In genomic region chr7:126429503-126429898, GRCm38 (mm10) we compare ENCODE assay signal across 8 mouse cellular contexts. TPM values are rescaled to one million over a fixed set of nuclear protein-coding genes. Genes with fewer than 3 reads are reported as not detected.
DNase-seq lines count a peak whose midpoint lies in the region; ATAC-seq and TF ChIP-seq lines count a peak whose summit lies in the region.

No protein-coding gene starts in this region.

- H3K9ac ChIP-seq in ES-Bruce4 (ENCODE audit: low read depth, poor library complexity, severe bottlenecking), result no peak overlapping the region
- H3K9ac ChIP-seq in forebrain, postnatal 0 days, result peak overlapping the region; percentile 88

- no peak for TF ChIP-seq POLR2A in ES-Bruce4 (IDR thresholded peaks at IDR 0.05; ENCODE audit: insufficient read depth, low read length)

- H3K4me3 ChIP-seq in heart, embryonic 10.5 days, result peak overlapping the region; percentile 81
- peak overlapping the region; percentile 30 for H3K4me3 ChIP-seq in ES-Bruce4 (ENCODE audit: low read depth, low read length)
- peak overlapping the region; percentile 66 for H3K4me3 ChIP-seq in forebrain, postnatal 0 days (ENCODE audit: low read depth, low read length)

- H3K27me3 ChIP-seq in heart, embryonic 10.5 days (ENCODE audit: insufficient read depth, poor library complexity, severe bottlenecking), result peaks cover 3% of the 10 kb centered on the region; the same call in 1 of the 2 replicates
- H3K27me3 ChIP-seq in ES-Bruce4 (ENCODE audit: control insufficient read depth, insufficient read depth, low read length, poor library complexity, severe bottlenecking), result no peaks in the 10 kb centered on the region
- H3K27me3 ChIP-seq in forebrain, postnatal 0 days (ENCODE audit: insufficient read depth, low read length), result no peaks in the 10 kb centered on the region

- no peaks in the 10 kb centered on the region for H3K9me3 ChIP-seq in heart, embryonic 10.5 days
- no peaks in the 10 kb centered on the region for H3K9me3 ChIP-seq in ES-Bruce4 (replicated peaks; ENCODE audit: control insufficient read depth, insufficient read depth, low read length, poor library complexity, severe bottlenecking)
- H3K9me3 ChIP-seq in forebrain, postnatal 0 days (ENCODE audit: low read length), result no peaks in the 10 kb centered on the region

- no peak for TF ChIP-seq EP300 in ES-Bruce4 (IDR thresholded peaks at IDR 0.05; ENCODE audit: insufficient read depth, low read depth, low read length)

- peaks cover 28% of the 10 kb centered on the region for H3K4me1 ChIP-seq in heart, embryonic 10.5 days
- H3K4me1 ChIP-seq in ES-Bruce4 (ENCODE audit: control insufficient read depth, insufficient read depth, low read length), result no peaks in the 10 kb centered on the region
- H3K4me1 ChIP-seq in forebrain, postnatal 0 days (ENCODE audit: insufficient read depth), result peaks cover 12% of the 10 kb centered on the region

- no peak for TF ChIP-seq CTCF in ES-Bruce4 (IDR thresholded peaks at IDR 0.05; ENCODE audit: low read depth, low read length)
- no peak for TF ChIP-seq CTCF in forebrain, postnatal 0 days (IDR thresholded peaks at IDR 0.05; ENCODE audit: low read depth)

- H3K27ac ChIP-seq in heart, embryonic 10.5 days, result peak overlapping the region; percentile 95
- H3K27ac ChIP-seq in ES-Bruce4 (ENCODE audit: insufficient read depth, low read length), result no peak overlapping the region
- H3K27ac ChIP-seq in forebrain, postnatal 0 days (ENCODE audit: low read depth, low read length), result no peak overlapping the region

- no peak for ATAC-seq in forebrain, postnatal 0 days
- ATAC-seq in megakaryocyte-erythroid progenitor cell, adult 5-6 weeks (replicated peaks; ENCODE audit: low FRiP score, low TSS enrichment, poor library complexity, severe bottlenecking), result peak; percentile 5; the same call in 1 of the 2 replicates

- WGBS in heart, embryonic 10.5 days, result 26% methylated on average over 15 of the region's 15 CpGs
- 29% methylated on average over 15 of the region's 15 CpGs for WGBS in forebrain, postnatal 0 days

- peak overlapping the region; percentile 90 for H3K4me2 ChIP-seq in forebrain, postnatal 0 days (ENCODE audit: low read depth)

- peaks cover 20% of the 10 kb centered on the region; the same call in 1 of the 2 replicates for H3K36me3 ChIP-seq in heart, embryonic 10.5 days
- H3K36me3 ChIP-seq in ES-Bruce4 (ENCODE audit: control insufficient read depth, insufficient read depth, low read length, poor library complexity, severe bottlenecking), result peaks cover 5% of the 10 kb centered on the region; the same call in 1 of the 2 replicates
- H3K36me3 ChIP-seq in forebrain, postnatal 0 days (ENCODE audit: insufficient read depth), result peaks cover 3% of the 10 kb centered on the region; the same call in 1 of the 2 replicates

- no peak for DNase-seq in heart, embryonic 10.5 days (ENCODE audit: low spot score)
- DNase-seq in heart, adult 11 months, result no peak
- no peak for DNase-seq in forebrain, postnatal 0 days
- no peak for DNase-seq in retina, postnatal 1 day
- DNase-seq in frontal cortex, postnatal 14 days (ENCODE audit: low spot score in 2 of 2), result no peak
- no peak for DNase-seq in embryo, embryonic 10.5 days (ENCODE audit: low spot score)

RNA-seq across cellular contexts. Expression of gene Rabep2, which starts 0.9 kb away (rescaled TPM):
- polyA plus RNA-seq in heart, embryonic 10.5 days (2016; fragmentation: Nextera tagmentation; extraction: Ambion mirVana), result 25.5 and 25.8 TPM in 2 replicates
- polyA plus RNA-seq in ES-Bruce4 (2011; ENCODE audit: insufficient read depth, insufficient read length, low read depth, missing spikeins), result 18.5 and 19.7 TPM in 2 replicates
- 26.1 and 26.4 TPM in 2 replicates for total RNA-seq in forebrain, postnatal 0 days (2014; rRNA removed)
- 17.3 and 19.3 TPM in 2 replicates for polyA plus RNA-seq in forebrain, postnatal 0 days (2015; fragmentation: Nextera tagmentation; extraction: Ambion mirVana)
- 10.2 and 13.9 TPM in 2 replicates for total RNA-seq in megakaryocyte-erythroid progenitor cell, adult 5-6 weeks (2014; fragmentation: Nextera tagmentation)
- 11.5 and 14.0 TPM in 2 replicates for total RNA-seq in megakaryocyte-erythroid progenitor cell, adult 5-6 weeks (2017)

RNA-seq across cellular contexts. Expression of gene Cd19, which starts 14.8 kb away (rescaled TPM):
- not detected in 2 replicates for polyA plus RNA-seq in heart, embryonic 10.5 days (2016; fragmentation: Nextera tagmentation; extraction: Ambion mirVana)
- not detected in 2 replicates for polyA plus RNA-seq in ES-Bruce4 (2011; ENCODE audit: insufficient read depth, insufficient read length, low read depth, missing spikeins)
- total RNA-seq in forebrain, postnatal 0 days (2014; rRNA removed), result 0.67 TPM in 1 of 2 replicates, not detected in the other
- not detected in 2 replicates for polyA plus RNA-seq in forebrain, postnatal 0 days (2015; fragmentation: Nextera tagmentation; extraction: Ambion mirVana)
- total RNA-seq in megakaryocyte-erythroid progenitor cell, adult 5-6 weeks (2014; fragmentation: Nextera tagmentation), result 1.7 and 16.4 TPM in 2 replicates
- total RNA-seq in megakaryocyte-erythroid progenitor cell, adult 5-6 weeks (2017), result 0.28 TPM in 1 of 2 replicates, not detected in the other

RNA-seq across cellular contexts. Expression of gene Nfatc2ip, which starts 33.0 kb away (rescaled TPM):
- polyA plus RNA-seq in heart, embryonic 10.5 days (2016; fragmentation: Nextera tagmentation; extraction: Ambion mirVana), result 1.5 and 1.6 TPM in 2 replicates
- polyA plus RNA-seq in ES-Bruce4 (2011; ENCODE audit: insufficient read depth, insufficient read length, low read depth, missing spikeins), result 76.8 and 78.6 TPM in 2 replicates
- 5.2 and 6.3 TPM in 2 replicates for total RNA-seq in forebrain, postnatal 0 days (2014; rRNA removed)
- polyA plus RNA-seq in forebrain, postnatal 0 days (2015; fragmentation: Nextera tagmentation; extraction: Ambion mirVana), result 2.2 and 2.4 TPM in 2 replicates
- total RNA-seq in megakaryocyte-erythroid progenitor cell, adult 5-6 weeks (2014; fragmentation: Nextera tagmentation), result 14.9 and 32.5 TPM in 2 replicates
- total RNA-seq in megakaryocyte-erythroid progenitor cell, adult 5-6 weeks (2017), result 17.8 and 18.9 TPM in 2 replicates

RNA-seq across cellular contexts. Expression of gene Atp2a1, which starts 33.4 kb away (rescaled TPM):
- polyA plus RNA-seq in heart, embryonic 10.5 days (2016; fragmentation: Nextera tagmentation; extraction: Ambion mirVana), result 6.8 and 9.5 TPM in 2 replicates
- polyA plus RNA-seq in ES-Bruce4 (2011; ENCODE audit: insufficient read depth, insufficient read length, low read depth, missing spikeins), result 0.40 and 0.53 TPM in 2 replicates
- 0.24 and 0.54 TPM in 2 replicates for total RNA-seq in forebrain, postnatal 0 days (2014; rRNA removed)
- polyA plus RNA-seq in forebrain, postnatal 0 days (2015; fragmentation: Nextera tagmentation; extraction: Ambion mirVana), result 0.10 and 0.45 TPM in 2 replicates
- total RNA-seq in megakaryocyte-erythroid progenitor cell, adult 5-6 weeks (2014; fragmentation: Nextera tagmentation), result 2.3 TPM in 1 of 2 replicates, not detected in the other
- total RNA-seq in megakaryocyte-erythroid progenitor cell, adult 5-6 weeks (2017), result 0.15 and 0.61 TPM in 2 replicates

RNA-seq across cellular contexts. Expression of gene Sh2b1, which starts 45.7 kb away (rescaled TPM):
- 46.3 and 47.1 TPM in 2 replicates for polyA plus RNA-seq in heart, embryonic 10.5 days (2016; fragmentation: Nextera tagmentation; extraction: Ambion mirVana)
- polyA plus RNA-seq in ES-Bruce4 (2011; ENCODE audit: insufficient read depth, insufficient read length, low read depth, missing spikeins), result 41.8 and 43.8 TPM in 2 replicates
- total RNA-seq in forebrain, postnatal 0 days (2014; rRNA removed), result 31.0 and 35.4 TPM in 2 replicates
- 66.0 and 70.4 TPM in 2 replicates for polyA plus RNA-seq in forebrain, postnatal 0 days (2015; fragmentation: Nextera tagmentation; extraction: Ambion mirVana)
- total RNA-seq in megakaryocyte-erythroid progenitor cell, adult 5-6 weeks (2014; fragmentation: Nextera tagmentation), result 24.8 and 49.2 TPM in 2 replicates
- 11.7 and 11.9 TPM in 2 replicates for total RNA-seq in megakaryocyte-erythroid progenitor cell, adult 5-6 weeks (2017)

Comparison
In these comparisons a context has a peak if more than half of its experiments do, and no peak if none do; other contexts are left out.
1. H3K4me3 ChIP-seq: peak in every context shown above with its lines; median percentile 81 in heart, embryonic 10.5 days; 66 in forebrain, postnatal 0 days; 30 in ES-Bruce4.
2. RNA of gene Nfatc2ip, which starts 33.0 kb away (polyA plus RNA-seq): 76.8 to 78.6 TPM in ES-Bruce4; 2.2 to 2.4 TPM in forebrain, postnatal 0 days and 1.5 to 1.6 TPM in heart, embryonic 10.5 days; every median in the first group is over 10 times any median in the second.